Mouse (Mus musculus) midbrain, embryonic 14.5 days (tissue): ENCODE measurements around the gene Islr. TPM values are rescaled to one million over a fixed set of nuclear protein-coding genes. Genes with fewer than 3 reads are reported as not detected.

Experiments used
- ATAC-seq: fragments of 200-750 bp; cut with Nextera tagmentation; 2 replicates; pipeline ENCODE4 v1.8.0; 2017; ENCODE audit warnings: moderate number of reproducible peaks, moderate library complexity; ENCODE audit not compliant: low FRiP score, low TSS enrichment
- DNase-seq: peaks from one replicate; pipeline ENCODE4 v3.0.0-alpha.2; 2015
- H3K27ac ChIP-seq: fragments of 300-500 bp; sonication (generic); replicated peaks from 2 replicates; pipeline ENCODE4 v1.5.1; 2014; ENCODE audit warnings: mild to moderate bottlenecking, low read depth, low read length, moderate library complexity
- H3K27me3 ChIP-seq: fragments of 300-500 bp; sonication (generic); 2 replicates; pipeline ENCODE4 v1.6.1; 2014; ENCODE audit warnings: low read length, control low read depth, mixed read lengths; ENCODE audit not compliant: control insufficient read depth, insufficient read depth
- H3K36me3 ChIP-seq: fragments of 300-500 bp; sonication (generic); 2 replicates; pipeline ENCODE4 v1.6.1; 2014; ENCODE audit warnings: low read length, control low read depth; ENCODE audit not compliant: control insufficient read depth, insufficient read depth
- H3K4me1 ChIP-seq: fragments of 300-500 bp; sonication (generic); 2 replicates; pipeline ENCODE4 v1.6.1; 2014; ENCODE audit warnings: mild to moderate bottlenecking, antibody characterized with exemption, low read length, control low read depth; ENCODE audit not compliant: control insufficient read depth, insufficient read depth
- H3K4me2 ChIP-seq: fragments of 300-500 bp; sonication (generic); 2 replicates; pipeline ENCODE4 v1.6.1; 2014; ENCODE audit warnings: mild to moderate bottlenecking, low read length, moderate library complexity
- H3K4me3 ChIP-seq: fragments of 300-500 bp; sonication (generic); replicated peaks from 2 replicates; pipeline ENCODE4 v1.5.1; 2014; ENCODE audit warnings: low read depth, low read length
- H3K9ac ChIP-seq: fragments of 300-500 bp; sonication (generic); replicated peaks from 2 replicates; pipeline ENCODE4 v1.6.1; 2014; ENCODE audit warnings: mild to moderate bottlenecking, low read length, moderate library complexity
- H3K9me3 ChIP-seq: fragments of 300-500 bp; sonication (generic); 2 replicates; pipeline ENCODE4 v1.6.1; 2016; ENCODE audit warnings: low read length, control low read depth, mixed read lengths; ENCODE audit not compliant: control insufficient read depth
- WGBS: fragments of 180-500 bp; shearing (Covaris S2); extraction: QIAGEN DNeasy Blood & Tissue Kit; methylation state at CpG from one replicate; pipeline ENCODE4 v1.1.7; 2014; 5-methylcytosine and 5-hydroxymethylcytosine counted together
- microRNA-seq: library from miRNA; unstranded; fragments of <30 nt; microRNA quantifications from one replicate; pipeline ENCODE4, GENCODE M21; 2016
- polyA plus RNA-seq: library from polyadenylated mRNA; unstranded; fragments of >200 nt; fragmentation: Nextera tagmentation; extraction: Ambion mirVana; gene quantifications from 2 replicates; pipeline ENCODE4 v1.2.1, GENCODE M21; 2014

The Islr gene
- polyA plus RNA-seq, 1 experiment from 2014 or later, result 16.6 TPM

DNA sequence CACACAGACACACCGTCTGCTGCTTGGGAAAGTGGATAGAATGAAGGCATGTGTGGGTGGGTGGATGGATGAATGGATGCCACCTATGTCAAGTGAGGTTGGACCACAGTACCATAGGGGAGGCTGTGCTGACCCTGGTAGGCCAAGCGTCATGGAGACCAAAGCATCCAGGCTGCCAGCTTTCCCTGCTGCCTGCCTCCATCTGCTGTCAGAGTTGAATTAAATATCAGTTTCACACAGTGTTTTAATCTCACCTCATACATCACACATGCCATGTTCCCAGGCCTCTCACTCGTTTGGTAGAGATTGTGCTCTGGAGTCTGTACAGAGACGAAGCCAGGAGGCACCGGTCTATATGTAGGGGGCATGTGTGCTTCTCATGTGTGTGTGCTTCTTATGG is 93.3 kb downstream of the Islr start:
- Histone ChIP-seq H3K27ac (peak overlapping the region; percentile 95; the same call in 1 of the 2 replicates), H3K36me3 (no peaks in the 10 kb centered on the region), H3K4me3 (no peak overlapping the region), H3K4me1 (peaks cover 68% of the 10 kb centered on the region), H3K9me3 (no peaks in the 10 kb centered on the region), H3K4me2 (no peak overlapping the region), H3K27me3 (no peaks in the 10 kb centered on the region), H3K9ac (no peak overlapping the region)
- DNase-seq, result no peak
- ATAC-seq, result no peak
- 63% methylated on average over 5 of the region's 5 CpGs for WGBS

DNA sequence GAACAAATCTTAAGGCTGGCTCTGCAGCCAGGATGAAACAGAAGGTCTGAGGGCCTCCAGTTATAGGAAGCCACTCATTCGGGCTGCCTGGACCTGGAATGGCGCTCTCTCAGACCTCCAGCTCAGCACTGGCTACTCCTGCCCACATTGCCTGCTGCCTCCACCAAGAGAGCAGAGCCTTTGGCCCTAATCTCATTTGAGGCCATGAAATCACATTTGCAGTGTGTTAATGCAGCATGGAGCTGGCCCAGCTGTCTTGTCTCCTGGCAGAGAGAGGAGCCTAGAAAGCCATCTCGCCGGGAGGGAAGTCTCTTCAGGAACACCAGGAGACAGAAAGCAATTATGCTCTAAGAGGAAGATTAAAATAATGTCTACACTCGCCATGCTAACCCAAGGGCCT is 96.6 kb downstream of the Islr start:
- peaks cover 36% of the 10 kb centered on the region for H3K4me1 ChIP-seq

More for the DNA sequence above, 96.6 kb downstream of the Islr start:
- H3K36me3 ChIP-seq, result no peaks in the 10 kb centered on the region
- no peak overlapping the region for H3K4me3 ChIP-seq
- DNase-seq (peak; percentile 62), ATAC-seq (no peak)
- WGBS, result 22% methylated on average over 5 of the region's 5 CpGs
- H3K27me3 ChIP-seq, result no peaks in the 10 kb centered on the region
- peak overlapping the region; percentile 60 for H3K27ac ChIP-seq
- no peak overlapping the region for H3K9ac ChIP-seq
- no peak overlapping the region for H3K4me2 ChIP-seq
- no peaks in the 10 kb centered on the region for H3K9me3 ChIP-seq

Small RNA genes within 50 kb of the gene (microRNA-seq; reads per million reads assigned to microRNA genes)
- gene Mir6385, result not detected

Other genes starting within 250 kb of the Islr start
- gene Cyp11a1, start 197.9 kb downstream of the Islr start, polyA plus RNA-seq, result 0.36 and 0.51 TPM in 2 replicates
- gene Stra6, start 140.5 kb downstream of the Islr start, polyA plus RNA-seq, result 2.3 and 10.1 TPM in 2 replicates
- 0.09 and 0.54 TPM in 2 replicates for gene Ccdc33, start 85.5 kb downstream of the Islr start, polyA plus RNA-seq
- gene Islr2, start within 50 bp of the Islr start, polyA plus RNA-seq, result 51.6 and 96.9 TPM in 2 replicates
- 3.8 and 3.9 TPM in 2 replicates for gene Pml, start 45.5 kb upstream of the Islr start, polyA plus RNA-seq
- gene Stoml1, start 48.9 kb upstream of the Islr start, polyA plus RNA-seq, result 96.4 and 115 TPM in 2 replicates
- gene Loxl1, start 108.9 kb upstream of the Islr start, polyA plus RNA-seq, result 2.7 and 5.6 TPM in 2 replicates
- gene Tbc1d21, start 166.1 kb upstream of the Islr start, polyA plus RNA-seq, result not detected in 2 replicates